Mouse (Mus musculus): ENCODE measurements at regions not wholly inside any gene's neighbourhood (a gene's known extent, or its start where the extent isn't known, plus 50 kb on each side); places are given as distances from the start of the nearest gene placed in this dataset.
"Not testable (repeated sequence)": the region's sequence is repeated elsewhere in the genome, so short reads cannot be mapped to it uniquely, and the experiment has no call there.

- no peak for ATAC-seq
- no peak overlapping the region for H3K9ac ChIP-seq (replicated peaks; ENCODE audit: low read depth, low read length)
- WGBS: 84% methylated on average over 7 of the region's 7 CpGs
- H3K4me1 ChIP-seq (replicated peaks; ENCODE audit: control insufficient read depth, insufficient read depth, low read length): peaks cover 7% of the 10 kb centered on the region
- no peaks in the 10 kb centered on the region for H3K27me3 ChIP-seq (replicated peaks; ENCODE audit: control insufficient read depth, insufficient read depth, low read length)
- H3K9me3 ChIP-seq (ENCODE audit: control insufficient read depth, low read length): no peaks in the 10 kb centered on the region
- H3K4me2 ChIP-seq (ENCODE audit: low read length): no peak overlapping the region
- no peaks in the 10 kb centered on the region for H3K36me3 ChIP-seq (ENCODE audit: control insufficient read depth, insufficient read depth)
- H3K27ac ChIP-seq (ENCODE audit: low read length): no peak overlapping the region
- H3K4me3 ChIP-seq (replicated peaks; ENCODE audit: low read length): no peak overlapping the region
Observed at GRCm38 (mm10) chr13:72495353-72495752, 133.3 kb upstream of the Irx2 start.

- no peak overlapping the region for H3K4me2 ChIP-seq (ENCODE audit: low read length)
- no peaks in the 10 kb centered on the region for H3K36me3 ChIP-seq (ENCODE audit: control insufficient read depth, insufficient read depth)
- H3K4me1 ChIP-seq (replicated peaks; ENCODE audit: control insufficient read depth, insufficient read depth, low read length): peaks cover 7% of the 10 kb centered on the region
- WGBS: 47% methylated on average over 5 of the region's 5 CpGs
- ATAC-seq: no peak
- no peaks in the 10 kb centered on the region for H3K27me3 ChIP-seq (replicated peaks; ENCODE audit: control insufficient read depth, insufficient read depth, low read length)
- H3K27ac ChIP-seq (ENCODE audit: low read length): no peak overlapping the region
- H3K9me3 ChIP-seq (ENCODE audit: control insufficient read depth, low read length): no peaks in the 10 kb centered on the region
- H3K9ac ChIP-seq (replicated peaks; ENCODE audit: low read depth, low read length): no peak overlapping the region
- no peak overlapping the region for H3K4me3 ChIP-seq (replicated peaks; ENCODE audit: low read length)
Observed at GRCm38 (mm10) chr13:72497036-72497435, 131.6 kb upstream of the Irx2 start.

GRCm38 (mm10) chr13:72497521-72497920 is 131.1 kb upstream of the Irx2 start:
- Histone ChIP-seq H3K9ac (replicated peaks; ENCODE audit: low read depth, low read length) (no peak overlapping the region), H3K4me1 (replicated peaks; ENCODE audit: control insufficient read depth, insufficient read depth, low read length) (peaks cover 7% of the 10 kb centered on the region), H3K9me3 (ENCODE audit: control insufficient read depth, low read length) (no peaks in the 10 kb centered on the region), H3K27me3 (replicated peaks; ENCODE audit: control insufficient read depth, insufficient read depth, low read length) (no peaks in the 10 kb centered on the region), H3K36me3 (ENCODE audit: control insufficient read depth, insufficient read depth) (no peaks in the 10 kb centered on the region), H3K4me2 (ENCODE audit: low read length) (no peak overlapping the region), H3K27ac (ENCODE audit: low read length) (no peak overlapping the region), H3K4me3 (replicated peaks; ENCODE audit: low read length) (no peak overlapping the region)
- peak; percentile 54; the same call in 1 of the 2 replicates for ATAC-seq
- 8% methylated on average over 10 of the region's 10 CpGs for WGBS

GRCm38 (mm10) chr13:72505954-72506353 is 122.7 kb upstream of the Irx2 start:
- Histone ChIP-seq H3K4me1 (replicated peaks; ENCODE audit: control insufficient read depth, insufficient read depth, low read length) (no peaks in the 10 kb centered on the region), H3K9me3 (ENCODE audit: control insufficient read depth, low read length) (no peaks in the 10 kb centered on the region), H3K9ac (replicated peaks; ENCODE audit: low read depth, low read length) (no peak overlapping the region), H3K4me3 (replicated peaks; ENCODE audit: low read length) (no peak overlapping the region), H3K27me3 (replicated peaks; ENCODE audit: control insufficient read depth, insufficient read depth, low read length) (no peaks in the 10 kb centered on the region), H3K4me2 (ENCODE audit: low read length) (no peak overlapping the region), H3K36me3 (ENCODE audit: control insufficient read depth, insufficient read depth) (no peaks in the 10 kb centered on the region), H3K27ac (ENCODE audit: low read length) (no peak overlapping the region)
- ATAC-seq: no peak
- 88% methylated on average over 4 of the region's 4 CpGs for whole genome bisulfite sequencing

GRCm38 (mm10) chr13:72538633-72539032 is 90.0 kb upstream of the Irx2 start:
- 91% methylated on average over 4 of the region's 4 CpGs for WGBS
- H3K27ac ChIP-seq (ENCODE audit: low read length): no peak overlapping the region
- no peaks in the 10 kb centered on the region for H3K9me3 ChIP-seq (ENCODE audit: control insufficient read depth, low read length)
- no peaks in the 10 kb centered on the region for H3K4me1 ChIP-seq (replicated peaks; ENCODE audit: control insufficient read depth, insufficient read depth, low read length)
- H3K4me3 ChIP-seq (replicated peaks; ENCODE audit: low read length): no peak overlapping the region
- H3K9ac ChIP-seq (replicated peaks; ENCODE audit: low read depth, low read length): no peak overlapping the region
- no peaks in the 10 kb centered on the region for H3K27me3 ChIP-seq (replicated peaks; ENCODE audit: control insufficient read depth, insufficient read depth, low read length)
- H3K36me3 ChIP-seq (ENCODE audit: control insufficient read depth, insufficient read depth): no peaks in the 10 kb centered on the region
- no peak for ATAC-seq
- no peak overlapping the region for H3K4me2 ChIP-seq (ENCODE audit: low read length)

- H3K27ac ChIP-seq (ENCODE audit: low read length): no peak overlapping the region
- WGBS: 91% methylated on average over 3 of the region's 3 CpGs
- H3K9me3 ChIP-seq (ENCODE audit: control insufficient read depth, low read length): no peaks in the 10 kb centered on the region
- H3K36me3 ChIP-seq (ENCODE audit: control insufficient read depth, insufficient read depth): no peaks in the 10 kb centered on the region
- no peaks in the 10 kb centered on the region for H3K4me1 ChIP-seq (replicated peaks; ENCODE audit: control insufficient read depth, insufficient read depth, low read length)
- ATAC-seq: no peak
- no peaks in the 10 kb centered on the region for H3K27me3 ChIP-seq (replicated peaks; ENCODE audit: control insufficient read depth, insufficient read depth, low read length)
- H3K4me2 ChIP-seq (ENCODE audit: low read length): no peak overlapping the region
- no peak overlapping the region for H3K9ac ChIP-seq (replicated peaks; ENCODE audit: low read depth, low read length)
- H3K4me3 ChIP-seq (replicated peaks; ENCODE audit: low read length): no peak overlapping the region
Observed at GRCm38 (mm10) chr13:72541706-72542105, 86.9 kb upstream of the Irx2 start.

- no peaks in the 10 kb centered on the region for H3K27me3 ChIP-seq (replicated peaks; ENCODE audit: control insufficient read depth, insufficient read depth, low read length)
- H3K4me3 ChIP-seq (replicated peaks; ENCODE audit: low read length): no peak overlapping the region
- H3K4me2 ChIP-seq (ENCODE audit: low read length): no peak overlapping the region
- 77% methylated on average over 8 of the region's 8 CpGs for WGBS
- H3K9me3 ChIP-seq (ENCODE audit: control insufficient read depth, low read length): no peaks in the 10 kb centered on the region
- no peak overlapping the region for H3K9ac ChIP-seq (replicated peaks; ENCODE audit: low read depth, low read length)
- ATAC-seq: no peak
- H3K4me1 ChIP-seq (replicated peaks; ENCODE audit: control insufficient read depth, insufficient read depth, low read length): no peaks in the 10 kb centered on the region
- no peak overlapping the region for H3K27ac ChIP-seq (ENCODE audit: low read length)
- no peaks in the 10 kb centered on the region for H3K36me3 ChIP-seq (ENCODE audit: control insufficient read depth, insufficient read depth)
Observed at GRCm38 (mm10) chr13:72557951-72558350, 70.7 kb upstream of the Irx2 start.

- no peak overlapping the region for H3K27ac ChIP-seq (ENCODE audit: low read length)
- 49% methylated on average over 7 of the region's 7 CpGs for WGBS
- no peak overlapping the region for H3K4me2 ChIP-seq (ENCODE audit: low read length)
- no peaks in the 10 kb centered on the region for H3K4me1 ChIP-seq (replicated peaks; ENCODE audit: control insufficient read depth, insufficient read depth, low read length)
- H3K9me3 ChIP-seq (ENCODE audit: control insufficient read depth, low read length): no peaks in the 10 kb centered on the region
- H3K27me3 ChIP-seq (replicated peaks; ENCODE audit: control insufficient read depth, insufficient read depth, low read length): no peaks in the 10 kb centered on the region
- no peaks in the 10 kb centered on the region for H3K36me3 ChIP-seq (ENCODE audit: control insufficient read depth, insufficient read depth)
- no peak overlapping the region for H3K9ac ChIP-seq (replicated peaks; ENCODE audit: low read depth, low read length)
- no peak for ATAC-seq
- no peak overlapping the region for H3K4me3 ChIP-seq (replicated peaks; ENCODE audit: low read length)
Observed at GRCm38 (mm10) chr13:72571871-72572270, 56.7 kb upstream of the Irx2 start.

GRCm38 (mm10) chr13:72572846-72573245 is 55.8 kb upstream of the Irx2 start:
- Histone ChIP-seq H3K4me1 (replicated peaks; ENCODE audit: control insufficient read depth, insufficient read depth, low read length) (no peaks in the 10 kb centered on the region), H3K9me3 (ENCODE audit: control insufficient read depth, low read length) (no peaks in the 10 kb centered on the region), H3K9ac (replicated peaks; ENCODE audit: low read depth, low read length) (no peak overlapping the region), H3K4me3 (replicated peaks; ENCODE audit: low read length) (no peak overlapping the region), H3K27me3 (replicated peaks; ENCODE audit: control insufficient read depth, insufficient read depth, low read length) (no peaks in the 10 kb centered on the region), H3K36me3 (ENCODE audit: control insufficient read depth, insufficient read depth) (no peaks in the 10 kb centered on the region), H3K27ac (ENCODE audit: low read length) (no peak overlapping the region), H3K4me2 (ENCODE audit: low read length) (no peak overlapping the region)
- 43% methylated on average over 1 of the region's 1 CpGs for WGBS
- ATAC-seq: no peak

- H3K27me3 ChIP-seq (replicated peaks; ENCODE audit: control insufficient read depth, insufficient read depth, low read length); H3K9ac ChIP-seq (replicated peaks; ENCODE audit: low read depth, low read length); H3K4me2 ChIP-seq (ENCODE audit: low read length); H3K36me3 ChIP-seq (ENCODE audit: control insufficient read depth, insufficient read depth); H3K27ac ChIP-seq (ENCODE audit: low read length); H3K4me3 ChIP-seq (replicated peaks; ENCODE audit: low read length); H3K9me3 ChIP-seq (ENCODE audit: control insufficient read depth, low read length); H3K4me1 ChIP-seq (replicated peaks; ENCODE audit: control insufficient read depth, insufficient read depth, low read length); ATAC-seq: not testable (repeated sequence)
- 68% methylated on average over 4 of the region's 4 CpGs for WGBS
Observed at GRCm38 (mm10) chr13:72574126-72574525, 54.5 kb upstream of the Irx2 start.

Data from forebrain, embryonic 16.5 days (tissue).